Mouse (Mus musculus): ENCODE data around the gene Ctsll3.

DNA sequence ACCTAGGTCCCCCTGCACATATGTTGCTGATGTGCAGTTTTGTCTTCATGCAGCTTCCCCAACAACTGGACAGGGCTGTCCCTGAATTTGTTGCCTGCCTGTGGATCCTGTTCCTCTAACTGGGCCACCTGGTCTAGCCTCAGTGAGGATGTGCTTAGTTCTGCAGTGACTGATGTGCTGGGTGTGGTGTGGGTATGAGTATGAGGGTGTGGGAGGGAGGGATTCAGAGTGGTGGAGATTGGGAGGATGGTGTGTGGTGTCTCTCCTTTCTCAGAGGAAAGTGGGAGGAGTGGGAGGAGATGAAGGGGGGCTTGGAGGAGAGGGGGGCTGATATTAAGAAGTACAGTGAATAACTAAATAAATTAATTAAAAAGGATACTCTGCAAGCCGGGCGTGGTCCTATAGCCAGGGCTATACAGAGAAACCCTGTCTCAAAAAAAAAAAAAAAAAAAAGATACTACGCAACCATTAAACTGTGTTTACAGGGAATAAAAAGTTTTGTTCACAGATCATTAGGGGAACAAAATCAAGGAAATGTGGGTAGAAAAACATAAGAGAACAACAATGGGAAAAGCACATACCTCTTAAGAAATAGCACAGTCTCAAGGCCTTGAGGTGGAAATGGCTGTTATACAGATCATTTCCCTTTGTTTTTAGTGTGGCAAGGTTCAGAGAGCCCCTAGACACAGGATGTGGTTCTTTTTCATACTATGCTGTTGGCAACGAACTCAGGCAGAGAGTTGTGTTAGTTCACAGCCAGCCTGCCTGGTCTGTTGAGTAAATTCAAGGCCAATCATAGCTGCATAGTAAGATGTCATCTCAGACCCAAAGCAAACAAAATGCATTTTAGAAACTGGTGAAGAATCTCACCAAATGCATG is 45.8 kb upstream of the Ctsll3 start:
- no peak for TF ChIP-seq GATA1 (IDR thresholded peaks at IDR 0.05; ENCODE audit: borderline replicate concordance, low read length)
- no peak for TF ChIP-seq FLI1 (IDR thresholded peaks at IDR 0.05; ENCODE audit: low read length)

Measured in megakaryocyte, embryonic 14.5 days (primary cell).